Mouse (Mus musculus) ES-E14 (cell line): ENCODE data around the gene Gm36028.

ENCODE experiments used
- HCFC1 ChIP-seq: IDR thresholded peaks from 2 replicates; pipeline ENCODE4 v1.6.1; 2012; ENCODE audit warnings: low read length, inconsistent platforms, borderline replicate concordance; ENCODE audit not compliant: insufficient read depth
- ZNF384 ChIP-seq: IDR thresholded peaks from 2 replicates; pipeline ENCODE4 v1.6.1; 2012; ENCODE audit warnings: low read depth, low read length, inconsistent platforms

DNA sequence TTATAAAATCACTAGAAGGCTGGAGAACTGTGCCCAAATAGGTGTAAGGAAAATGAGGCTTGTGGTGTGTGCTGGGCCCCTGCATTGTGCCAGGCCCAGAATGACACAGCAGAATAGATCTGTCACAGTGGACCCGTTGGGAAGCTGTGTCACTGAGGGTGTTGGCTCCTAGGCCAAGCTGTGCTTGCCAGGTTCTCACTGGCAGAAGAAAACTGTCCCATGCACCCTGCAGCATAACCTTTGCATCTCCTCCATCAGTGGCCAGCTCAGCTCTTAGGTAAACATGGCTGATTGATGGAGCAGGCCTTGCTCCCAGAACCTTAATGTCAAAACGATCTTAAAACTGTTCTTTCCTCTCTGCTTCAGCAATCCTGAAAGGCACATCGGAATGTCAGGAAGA, 4.6 kb downstream of the Gm36028 start:
- TF ChIP-seq ZNF384 (no peak), HCFC1 (no peak)
